Mouse (Mus musculus) neutrophil, adult 5-6 weeks (primary cell): ENCODE results near the gene Slc41a2. TPM values are rescaled to one million over a fixed set of nuclear protein-coding genes. Genes with fewer than 3 reads are reported as not detected.

ENCODE experiments used
- ATAC-seq: fragments of 151-379, 151-347 bp; 2 replicates; pipeline ENCODE4 v1.8.0; 2017; ENCODE audit warnings: mild to moderate bottlenecking, moderate TSS enrichment; ENCODE audit not compliant: insufficient number of reproducible peaks, poor library complexity, low FRiP score, severe bottlenecking; ENCODE audit errors: extremely low read depth
- total RNA-seq: library from RNA; stranded (forward); fragments of 200-1000 nt; gene quantifications from 2 replicates; pipeline ENCODE4 v1.2.3, GENCODE M21; 2017

Slc41a2 gene
- total RNA-seq, 1 experiment from 2014 or later, result 12.9 TPM

DNA sequence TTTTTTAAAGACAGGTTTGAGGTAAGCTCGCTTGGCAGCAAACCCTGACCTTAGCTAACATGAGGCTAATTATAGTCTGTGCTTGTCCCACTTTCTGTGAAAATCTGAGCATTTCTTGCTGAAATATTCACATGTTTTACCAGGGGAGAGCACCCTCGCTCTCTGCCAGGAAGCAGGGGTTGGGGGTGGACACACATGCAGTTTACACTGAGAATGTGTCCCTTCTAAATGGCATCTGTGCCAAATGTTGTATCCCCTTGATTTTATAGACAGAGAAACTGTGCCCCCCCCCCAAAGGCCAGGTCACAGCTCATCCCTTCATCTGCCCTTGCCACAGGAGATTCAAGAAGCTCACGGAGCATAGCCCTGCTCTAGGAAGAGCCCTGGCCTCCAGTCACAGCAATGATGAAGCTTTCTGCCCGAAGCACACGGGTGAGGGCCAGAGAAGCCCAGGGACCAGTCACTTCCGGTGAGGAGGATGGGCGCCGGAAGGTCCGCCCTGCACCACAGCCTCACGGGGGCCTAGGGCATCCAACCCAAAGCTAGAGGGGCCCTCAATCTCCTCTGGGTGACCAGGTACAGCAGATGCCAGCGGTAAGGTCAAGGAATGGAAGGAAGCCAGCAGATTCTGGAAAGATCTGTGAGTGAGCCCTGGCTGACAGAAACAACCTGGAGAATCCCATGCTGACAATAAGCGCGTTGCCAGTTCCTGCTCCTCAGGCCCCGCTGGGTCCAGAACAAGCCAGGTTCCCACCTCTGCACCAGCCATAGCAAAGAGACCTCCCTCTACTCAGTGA is 134.6 kb downstream of the Slc41a2 start:
- ATAC-seq, result no peak

DNA sequence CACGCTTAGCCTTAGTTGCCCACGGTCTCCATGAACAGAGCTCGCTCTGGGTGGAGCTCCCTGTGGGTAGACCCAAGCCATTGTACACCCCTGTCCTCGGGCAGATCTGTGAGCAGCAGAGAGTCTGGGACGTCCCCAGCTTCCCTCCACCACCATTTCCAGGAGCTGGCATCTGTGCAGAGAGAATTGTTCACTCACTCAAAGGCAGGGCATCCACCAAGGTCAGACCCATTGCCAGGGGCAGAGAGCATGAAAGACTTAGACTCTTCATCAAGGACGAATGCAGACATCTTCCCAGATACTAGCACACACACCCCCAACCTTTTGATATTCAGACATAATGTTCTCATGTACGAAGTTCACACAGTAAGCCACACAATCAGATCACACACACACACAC is 136.2 kb downstream of the Slc41a2 start:
- no peak for ATAC-seq

DNA sequence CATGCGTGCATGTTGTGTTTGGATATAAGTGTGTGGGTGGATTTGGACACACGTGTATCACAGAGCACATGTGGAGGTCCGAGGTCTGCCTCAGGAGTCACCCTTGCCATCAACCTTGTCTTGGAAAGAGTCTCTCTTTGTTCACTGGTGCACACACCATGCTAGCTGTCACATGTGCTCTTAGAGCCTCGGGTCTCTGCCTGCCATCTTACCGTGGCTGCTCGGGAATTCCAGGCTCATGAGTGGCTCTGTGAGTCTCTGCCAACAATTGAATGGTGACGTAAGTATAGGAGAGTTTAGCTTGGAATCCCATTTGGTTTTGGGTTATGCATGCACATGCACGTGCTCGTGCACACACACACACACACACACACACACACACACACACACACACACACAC is 138.4 kb downstream of the Slc41a2 start:
- ATAC-seq, result no peak

DNA sequence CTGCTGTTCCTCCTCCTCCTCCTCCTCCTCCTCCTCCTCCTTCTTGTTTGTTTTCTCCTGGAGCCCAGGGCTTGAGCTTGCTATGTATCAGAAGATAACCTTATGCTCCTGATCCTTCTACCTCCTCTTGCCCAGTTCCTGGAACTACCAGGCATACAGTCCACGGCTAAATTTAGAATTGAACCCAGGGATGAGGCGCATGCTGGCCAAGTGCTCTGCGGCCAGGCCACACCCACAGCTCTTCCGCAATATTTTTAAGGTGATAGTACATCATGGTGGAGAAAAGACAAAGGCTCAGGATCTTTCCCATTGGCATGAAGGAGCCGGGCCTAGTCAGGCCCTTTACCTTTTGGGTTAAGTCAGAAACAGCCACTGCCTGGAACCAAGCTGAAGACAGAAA is 139.0 kb downstream of the Slc41a2 start:
- no peak for ATAC-seq

DNA sequence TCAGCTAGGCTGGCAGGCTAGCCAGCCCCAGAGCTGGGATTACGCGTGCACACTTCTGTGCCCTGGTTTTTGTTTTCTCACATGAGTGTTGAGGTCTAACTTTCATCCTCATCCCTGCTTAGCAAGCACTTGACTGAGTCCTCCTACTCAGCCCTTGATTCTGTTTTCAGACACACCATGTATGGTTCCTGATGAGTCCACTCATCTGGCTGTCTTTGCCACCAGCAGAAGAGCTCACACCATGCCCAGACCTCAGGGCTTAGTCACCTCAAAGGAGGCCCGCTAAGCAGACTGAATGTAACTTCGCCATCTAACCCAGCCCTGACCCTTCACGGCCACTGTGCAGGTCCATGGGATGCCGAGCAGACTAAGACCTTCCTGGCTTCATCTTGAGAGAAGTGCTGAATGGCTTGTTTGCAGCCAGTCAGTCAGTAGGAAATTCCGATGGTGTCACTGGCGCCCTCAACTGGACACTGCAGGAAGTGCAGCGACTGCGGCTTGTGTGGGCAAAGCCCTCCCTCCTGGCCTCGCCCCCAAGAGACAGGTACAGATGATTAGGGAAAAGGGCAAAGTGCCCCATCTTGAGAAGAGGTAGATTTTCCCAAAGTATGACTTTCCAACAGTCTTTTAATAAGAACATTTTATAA is 139.9 kb downstream of the Slc41a2 start:
- peak; percentile 72 for ATAC-seq

GRCm38 (mm10) chr10:83191982-83192381 is 145.7 kb downstream of the Slc41a2 start:
- ATAC-seq, result no peak

- ATAC-seq, result no peak
Observed at GRCm38 (mm10) chr10:83191476-83191875, 146.2 kb downstream of the Slc41a2 start.

DNA sequence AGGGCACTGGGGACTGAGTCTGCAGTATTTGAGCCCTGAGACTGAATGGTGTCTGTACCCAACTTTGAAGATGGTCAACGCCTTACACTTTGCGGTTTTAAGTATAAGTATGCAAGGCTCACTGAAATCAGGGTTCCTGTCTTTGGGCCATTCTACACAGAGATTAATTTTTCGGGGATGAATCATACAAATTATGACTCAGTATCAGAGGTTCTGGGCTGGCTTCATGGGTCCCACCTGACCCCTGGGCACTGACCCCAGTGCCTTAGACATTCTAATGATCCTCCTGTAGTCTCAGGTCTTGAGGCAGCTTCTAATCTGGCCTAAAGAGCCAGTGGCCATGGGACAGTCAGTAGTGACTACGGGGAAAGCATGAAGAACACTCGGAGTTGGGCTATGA is 148.6 kb downstream of the Slc41a2 start:
- no peak for ATAC-seq

DNA sequence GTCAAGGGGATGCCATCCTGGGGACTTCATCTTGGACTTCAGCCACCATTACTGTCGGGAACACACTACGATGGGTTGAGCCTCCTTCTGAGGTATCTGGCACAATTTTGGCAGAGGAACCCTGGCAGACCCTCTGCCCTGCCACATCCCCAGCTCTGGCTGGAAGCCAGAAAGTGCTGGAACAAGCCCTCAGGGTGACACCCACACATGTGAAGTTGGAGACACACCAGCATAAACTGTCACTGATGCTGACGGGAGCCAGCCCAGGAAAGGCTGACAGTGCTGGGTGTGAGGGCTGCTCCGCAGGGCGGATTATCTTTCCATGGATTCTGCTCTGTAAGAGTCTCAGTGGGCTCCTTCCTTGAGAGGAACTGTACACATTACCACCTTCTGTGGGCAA is 150.7 kb downstream of the Slc41a2 start:
- ATAC-seq, result no peak

- ATAC-seq, result no peak
Observed at GRCm38 (mm10) chr10:83186167-83186566, 151.5 kb downstream of the Slc41a2 start.

GRCm38 (mm10) chr10:83185121-83185520 is 152.6 kb downstream of the Slc41a2 start:
- no peak for ATAC-seq

GRCm38 (mm10) chr10:83184480-83185069 is 153.1 kb downstream of the Slc41a2 start:
- ATAC-seq, result peak; percentile 21; the same call in 1 of the 2 replicates

- ATAC-seq, result peak; percentile 47
Observed at GRCm38 (mm10) chr10:83183634-83184479, 153.8 kb downstream of the Slc41a2 start.

DNA sequence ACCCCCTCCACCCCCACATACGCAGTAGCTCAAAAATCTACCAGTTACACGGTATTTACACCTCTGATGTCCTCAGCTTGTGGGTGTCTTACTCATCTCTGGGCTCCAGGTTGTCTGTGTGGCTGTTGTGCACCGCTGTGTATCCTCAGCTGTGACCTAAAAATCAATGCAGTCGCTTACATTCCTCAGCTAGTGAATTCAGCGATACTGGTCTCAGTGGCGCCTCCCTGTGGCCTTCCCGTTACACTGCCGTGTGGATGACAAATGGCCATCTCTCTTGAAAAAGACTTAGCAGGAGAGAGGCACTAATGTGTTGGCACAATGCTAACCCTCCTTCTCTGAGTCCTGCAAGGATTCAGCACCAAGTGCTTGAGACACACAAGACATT is 155.1 kb downstream of the Slc41a2 start:
- peak; percentile 17; the same call in 1 of the 2 replicates for ATAC-seq

DNA sequence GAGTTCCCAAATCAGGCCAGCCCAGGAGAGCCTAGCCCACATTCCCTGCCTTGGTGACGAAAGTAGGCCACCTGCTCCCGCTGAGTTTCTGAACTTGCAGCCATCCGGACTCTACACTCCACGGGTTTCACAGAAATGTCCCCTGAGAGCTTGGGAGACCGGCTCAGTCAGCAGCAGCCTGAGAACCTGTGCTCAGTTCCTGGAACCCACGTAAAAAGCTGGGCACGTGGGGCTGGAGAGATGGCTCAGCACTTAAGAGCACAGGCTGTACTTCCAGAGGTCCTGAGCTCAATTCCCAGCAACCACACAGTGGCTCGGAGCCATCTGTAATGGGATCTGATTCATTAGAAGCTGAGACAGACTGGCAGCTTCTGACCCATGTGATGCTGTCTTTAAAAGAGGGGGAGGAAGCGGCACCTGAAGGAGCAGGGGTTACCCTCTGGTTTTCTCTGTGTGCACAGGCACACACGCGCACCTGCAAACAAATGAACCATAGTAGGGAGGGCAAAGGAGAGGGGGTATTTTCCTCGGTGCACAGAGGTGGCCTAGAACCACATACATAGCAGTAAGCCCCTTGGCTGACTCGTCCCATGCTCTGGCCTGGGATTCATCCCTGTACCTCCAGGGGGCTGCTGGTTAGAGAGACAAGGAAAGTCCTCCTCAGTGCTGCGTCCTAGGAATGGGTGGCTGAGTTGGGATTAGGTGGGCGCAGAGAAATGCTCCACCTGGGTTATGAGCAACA is 155.7 kb downstream of the Slc41a2 start:
- no peak for ATAC-seq
